Mouse (Mus musculus) forebrain, embryonic 12.5 days (tissue): ENCODE data around the gene Tmem138. TPM values are rescaled to one million over a fixed set of nuclear protein-coding genes. Genes with fewer than 3 reads are reported as not detected.
"Not testable (repeated sequence)": the region's sequence is repeated elsewhere in the genome, so short reads cannot be mapped to it uniquely, and the experiment has no call there.

ENCODE experiments used
- ATAC-seq: fragments of 200-750 bp; cut with Nextera tagmentation; 2 replicates; pipeline ENCODE4 v1.8.0; 2017; ENCODE audit warnings: moderate TSS enrichment; ENCODE audit not compliant: low FRiP score
- H3K27ac ChIP-seq: fragments of 300-500 bp; sonication (generic); 2 replicates; pipeline ENCODE4 v1.5.1; 2016; ENCODE audit warnings: mild to moderate bottlenecking
- H3K27me3 ChIP-seq: fragments of 300-500 bp; sonication (generic); 2 replicates; pipeline ENCODE4 v1.6.1; 2016; ENCODE audit warnings: mild to moderate bottlenecking
- H3K36me3 ChIP-seq: fragments of 300-500 bp; sonication (generic); replicated peaks from 2 replicates; pipeline ENCODE4 v1.6.1; 2016; ENCODE audit warnings: mild to moderate bottlenecking
- H3K4me1 ChIP-seq: fragments of 300-500 bp; sonication (generic); 2 replicates; pipeline ENCODE4 v1.6.1; 2016
- H3K4me2 ChIP-seq: fragments of 300-500 bp; sonication (generic); 2 replicates; pipeline ENCODE4 v1.6.1; 2016; ENCODE audit warnings: mild to moderate bottlenecking, moderate library complexity
- H3K4me3 ChIP-seq: fragments of 300-500 bp; sonication (generic); replicated peaks from 2 replicates; pipeline ENCODE4 v1.5.1; 2016; ENCODE audit warnings: mild to moderate bottlenecking
- H3K9ac ChIP-seq: fragments of 300-500 bp; sonication (generic); 2 replicates; pipeline ENCODE4 v1.6.1; 2016; ENCODE audit warnings: mild to moderate bottlenecking
- H3K9me3 ChIP-seq: fragments of 300-500 bp; sonication (generic); 2 replicates; pipeline ENCODE4 v1.6.1; 2016
- WGBS: fragments of 180-500 bp; shearing (Covaris S2); methylation state at CpG from one replicate; pipeline ENCODE4 v1.1.7; 2016; 5-methylcytosine and 5-hydroxymethylcytosine counted together
- polyA plus RNA-seq: library from polyadenylated mRNA; unstranded; fragments of >200 nt; fragmentation: Nextera tagmentation; extraction: Ambion mirVana; gene quantifications from 2 replicates; pipeline ENCODE4 v1.2.1, GENCODE M21; 2016

Tmem138 gene
- polyA plus RNA-seq, 1 experiment from 2014 or later: 52.8 TPM

GRCm38 (mm10) chr19:10562351-10562750, 14.8 kb downstream of the Tmem138 start:
- Histone ChIP-seq H3K27me3 (no peaks in the 10 kb centered on the region), H3K4me1 (no peaks in the 10 kb centered on the region), H3K4me2 (no peak overlapping the region), H3K9me3 (no peaks in the 10 kb centered on the region), H3K36me3 (no peaks in the 10 kb centered on the region), H3K9ac (no peak overlapping the region), H3K27ac (no peak overlapping the region), H3K4me3 (no peak overlapping the region)
- no peak for ATAC-seq
- WGBS: 56% methylated on average over 5 of the region's 5 CpGs

GRCm38 (mm10) chr19:10561558-10562314, 15.4 kb downstream of the Tmem138 start:
- Histone ChIP-seq H3K4me1 (no peaks in the 10 kb centered on the region), H3K4me3 (no peak overlapping the region), H3K27ac (no peak overlapping the region), H3K4me2 (no peak overlapping the region), H3K9ac (no peak overlapping the region), H3K27me3 (no peaks in the 10 kb centered on the region), H3K36me3 (no peaks in the 10 kb centered on the region), H3K9me3 (no peaks in the 10 kb centered on the region)
- 72% methylated on average over 6 of the region's 6 CpGs for WGBS
- ATAC-seq: no peak

- H3K27ac ChIP-seq: no peak overlapping the region
- H3K4me2 ChIP-seq: no peak overlapping the region
- H3K9ac ChIP-seq: no peak overlapping the region
- WGBS: 33% methylated on average over 5 of the region's 5 CpGs
- H3K36me3 ChIP-seq: no peaks in the 10 kb centered on the region
- no peak for ATAC-seq
- no peaks in the 10 kb centered on the region for H3K27me3 ChIP-seq
- no peak overlapping the region for H3K4me3 ChIP-seq
- no peaks in the 10 kb centered on the region for H3K9me3 ChIP-seq
- H3K4me1 ChIP-seq: peaks cover 10% of the 10 kb centered on the region
These were observed 17.1 kb downstream of the Tmem138 start for GRCm38 (mm10) chr19:10560108-10560507.

GRCm38 (mm10) chr19:10557837-10558375, 19.3 kb downstream of the Tmem138 start:
- peaks cover 18% of the 10 kb centered on the region for H3K4me1 ChIP-seq
- H3K9ac ChIP-seq, H3K4me2 ChIP-seq, H3K27ac ChIP-seq, H3K36me3 ChIP-seq, H3K27me3 ChIP-seq, ATAC-seq, H3K4me3 ChIP-seq, H3K9me3 ChIP-seq: not testable (repeated sequence)
- 77% methylated on average over 4 of the region's 4 CpGs for WGBS

- Histone ChIP-seq H3K27ac (no peak overlapping the region), H3K36me3 (peaks cover 5% of the 10 kb centered on the region; the same call in 1 of the 2 replicates), H3K9me3 (no peaks in the 10 kb centered on the region), H3K27me3 (no peaks in the 10 kb centered on the region), H3K9ac (no peak overlapping the region), H3K4me3 (no peak overlapping the region), H3K4me1 (peaks cover 18% of the 10 kb centered on the region), H3K4me2 (no peak overlapping the region)
- whole genome bisulfite sequencing: 55% methylated on average over 2 of the region's 2 CpGs
- ATAC-seq: no peak
These were observed 19.7 kb downstream of the Tmem138 start for GRCm38 (mm10) chr19:10557430-10557829.

GRCm38 (mm10) chr19:10557001-10557400, 20.2 kb downstream of the Tmem138 start:
- no peak overlapping the region for H3K4me3 ChIP-seq
- no peak overlapping the region for H3K9ac ChIP-seq
- H3K36me3 ChIP-seq: peaks cover 5% of the 10 kb centered on the region; the same call in 1 of the 2 replicates
- peaks cover 18% of the 10 kb centered on the region for H3K4me1 ChIP-seq
- WGBS: 72% methylated on average over 2 of the region's 2 CpGs
- H3K27me3 ChIP-seq: no peaks in the 10 kb centered on the region
- H3K4me2 ChIP-seq: no peak overlapping the region
- H3K9me3 ChIP-seq: no peaks in the 10 kb centered on the region
- H3K27ac ChIP-seq: no peak overlapping the region
- no peak for ATAC-seq

- H3K9me3 ChIP-seq: no peaks in the 10 kb centered on the region
- H3K4me2 ChIP-seq: peak within 1 kb of the TSS; percentile 77
These were observed 21.3 kb downstream of the Tmem138 start, which contains the start of gene Tmem216 for GRCm38 (mm10) chr19:10555624-10556510. TSS of gene Tmem216 (minus strand) at chr19:10556238.

GRCm38 (mm10) chr19:10539454-10539853, 37.7 kb downstream of the Tmem138 start:
- WGBS: 97% methylated on average over 5 of the region's 5 CpGs
- no peak overlapping the region for H3K4me3 ChIP-seq
- H3K27ac ChIP-seq: no peak overlapping the region
- H3K9me3 ChIP-seq: no peaks in the 10 kb centered on the region
- no peak overlapping the region for H3K4me2 ChIP-seq
- H3K27me3 ChIP-seq: no peaks in the 10 kb centered on the region
- H3K36me3 ChIP-seq: peaks cover 86% of the 10 kb centered on the region
- ATAC-seq: no peak
- H3K4me1 ChIP-seq: no peaks in the 10 kb centered on the region
- H3K9ac ChIP-seq: no peak overlapping the region

More at GRCm38 (mm10) chr19:10555624-10556510, 21.3 kb downstream of the Tmem138 start, which contains the start of gene Tmem216:
- Histone ChIP-seq H3K36me3 (peaks cover 13% of the 10 kb centered on the region), H3K4me1 (peaks cover 18% of the 10 kb centered on the region), H3K27me3 (no peaks in the 10 kb centered on the region), H3K9ac (peak within 1 kb of the TSS; percentile 66), H3K27ac (peak within 1 kb of the TSS; percentile 83), H3K4me3 (peak within 1 kb of the TSS; percentile 65)
- 2% methylated on average over 43 of the region's 43 CpGs for WGBS
- peak; percentile 99 for ATAC-seq

GRCm38 (mm10) chr19:10530082-10530481, 47.1 kb downstream of the Tmem138 start:
- Histone ChIP-seq H3K4me1 (peaks cover 19% of the 10 kb centered on the region), H3K4me3 (no peak overlapping the region), H3K4me2 (no peak overlapping the region), H3K36me3 (peaks cover 53% of the 10 kb centered on the region), H3K27me3 (no peaks in the 10 kb centered on the region), H3K9ac (no peak overlapping the region), H3K27ac (no peak overlapping the region), H3K9me3 (no peaks in the 10 kb centered on the region)
- WGBS: 83% methylated on average over 1 of the region's 1 CpGs
- ATAC-seq: no peak

- Histone ChIP-seq H3K9ac (peak within 1 kb of the TSS; percentile 98), H3K27ac (peak within 1 kb of the TSS; percentile 99), H3K4me2 (peak within 1 kb of the TSS; percentile 80), H3K4me1 (peaks cover 29% of the 10 kb centered on the region), H3K36me3 (peaks cover 17% of the 10 kb centered on the region), H3K27me3 (no peaks in the 10 kb centered on the region), H3K4me3 (peak within 1 kb of the TSS; percentile 97), H3K9me3 (no peaks in the 10 kb centered on the region)
- peak; percentile 3; the same call in 1 of the 2 replicates for ATAC-seq
- WGBS: 0% methylated on average over 11 of the region's 11 CpGs
These were observed 51.3 kb downstream of the Tmem138 start, which contains the start of gene Sdhaf2 for GRCm38 (mm10) chr19:10525910-10526309. TSS of gene Sdhaf2 (minus strand) at chr19:10526142.

GRCm38 (mm10) chr19:10525106-10525901, 51.9 kb downstream of the Tmem138 start, which contains the start of gene Cpsf7:
TSS of gene Cpsf7 (plus strand) at chr19:10525266.
- no peaks in the 10 kb centered on the region for H3K9me3 ChIP-seq
- ATAC-seq: peak; percentile 94

More at GRCm38 (mm10) chr19:10525106-10525901, 51.9 kb downstream of the Tmem138 start, which contains the start of gene Cpsf7:
- H3K27ac ChIP-seq: peak within 1 kb of the TSS; percentile 99
- peak within 1 kb of the TSS; percentile 80 for H3K4me2 ChIP-seq
- peak within 1 kb of the TSS; percentile 97 for H3K4me3 ChIP-seq
- H3K36me3 ChIP-seq: peaks cover 12% of the 10 kb centered on the region
- under 1% methylated on average over 92 of the region's 93 CpGs for WGBS
- no peaks in the 10 kb centered on the region for H3K27me3 ChIP-seq
- H3K4me1 ChIP-seq: peaks cover 29% of the 10 kb centered on the region
- peak within 1 kb of the TSS; percentile 98 for H3K9ac ChIP-seq
